Comparison of ENCODE assay signal across 22 mouse cellular contexts in the genomic region with DNA sequence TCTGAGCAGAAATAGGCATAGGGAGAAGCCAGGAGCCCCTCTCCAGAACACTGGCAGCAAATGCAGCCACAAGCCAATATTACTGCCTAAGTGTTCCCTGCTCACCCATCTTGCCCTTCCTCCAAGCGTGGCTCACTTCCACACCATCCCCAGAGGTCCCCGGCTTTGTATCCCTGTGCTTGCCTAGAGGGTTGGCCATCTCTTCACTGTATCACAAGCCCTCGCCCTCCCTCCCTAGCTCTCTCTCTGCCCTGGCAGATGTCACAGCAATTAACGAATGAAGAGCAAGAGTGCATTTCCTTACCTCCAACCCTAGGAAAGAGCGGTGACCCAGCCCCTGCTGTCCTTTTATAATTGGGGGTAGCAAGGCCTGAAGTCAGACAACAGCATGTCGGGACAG. TPM values are rescaled to one million over a fixed set of nuclear protein-coding genes. Genes with fewer than 3 reads are reported as not detected.
"Had no signal": no experiment of that assay in that cellular context is flagged by ENCODE, and none has a peak within 500 bp of the region (broad histone marks: within the 10 kb centered on the region; RNA-seq: fewer than 3 reads in every experiment).

No protein-coding gene starts in this region.

- H3K36me3 ChIP-seq: limb, embryonic 12.5 days; limb, embryonic 15.5 days; midbrain, embryonic 12.5 days; neural tube, embryonic 12.5 days; stomach, embryonic 15.5 days had no signal

- H3K27ac ChIP-seq: kidney, postnatal 0 days; layer of hippocampus, adult 2 months; left cerebral cortex, adult 2 months; limb, embryonic 12.5 days; limb, embryonic 15.5 days; liver, embryonic 14.5 days; macrophage; midbrain, embryonic 12.5 days; neural tube, embryonic 12.5 days; stomach, embryonic 15.5 days had no signal

- H3K4me3 ChIP-seq: layer of hippocampus, adult 2 months; left cerebral cortex, adult 2 months; limb, embryonic 12.5 days; limb, embryonic 15.5 days; midbrain, embryonic 12.5 days; neural tube, embryonic 12.5 days; stomach, embryonic 15.5 days had no signal

- H3K9me3 ChIP-seq: limb, embryonic 12.5 days; limb, embryonic 15.5 days; midbrain, embryonic 12.5 days; neural tube, embryonic 12.5 days; stomach, embryonic 15.5 days had no signal

- DNase-seq: kidney, adult 2 months; kidney, postnatal 25 days; layer of hippocampus, adult 9-11 months; liver, postnatal 0 days; lung, embryonic 14.5 days; right cerebral cortex, postnatal 25 days; spleen, adult 18-20 months; thymus, postnatal 25 days had no signal

- H3K9ac ChIP-seq: limb, embryonic 12.5 days; limb, embryonic 15.5 days; liver, embryonic 14.5 days; liver, postnatal 0 days; lung, embryonic 14.5 days; midbrain, embryonic 12.5 days; neural tube, embryonic 12.5 days; stomach, embryonic 15.5 days had no signal

- H3K4me2 ChIP-seq: limb, embryonic 12.5 days; limb, embryonic 15.5 days; liver, embryonic 11.5 days; lung, embryonic 14.5 days; midbrain, embryonic 12.5 days; neural tube, embryonic 12.5 days; stomach, embryonic 15.5 days had no signal

- H3K27me3 ChIP-seq: neural tube, embryonic 12.5 days had no signal

- H3K4me1 ChIP-seq: limb, embryonic 12.5 days; stomach, embryonic 15.5 days had no signal

- ATAC-seq: liver, postnatal 0 days; lung, postnatal 0 days had no signal

RNA-seq across cellular contexts. Expression of gene Gsg1l, which starts 30.3 kb away (rescaled TPM):
- total RNA-seq: megakaryocyte, adult 5-6 weeks had no signal
- polyA plus RNA-seq: thymus, postnatal 0 days had no signal
